Mouse (Mus musculus): ENCODE results near the gene Il13.

DNA sequence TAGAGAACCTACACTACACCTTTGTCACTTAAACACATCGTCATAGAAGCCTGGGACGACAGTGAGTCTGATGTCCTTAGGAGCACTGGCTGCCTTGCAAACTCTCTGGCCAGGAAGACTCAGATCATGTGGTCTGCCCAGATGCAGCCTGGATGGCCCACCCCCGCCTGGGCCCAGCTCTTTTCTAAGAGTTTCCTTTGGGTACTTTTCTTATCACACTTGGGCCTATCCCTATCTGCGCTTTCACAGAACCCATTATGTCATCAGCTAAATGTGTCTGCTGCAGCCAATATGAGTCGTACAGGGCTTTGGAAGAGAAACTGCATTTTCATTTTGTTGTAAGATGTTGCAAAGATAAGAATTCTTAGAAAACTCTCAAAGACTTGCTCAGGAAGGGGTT lies 20.5 kb upstream of the Il13 start:
- no peak for TF ChIP-seq CTCF (IDR thresholded peaks at IDR 0.05; ENCODE audit: extremely low read depth, insufficient read depth, insufficient read length, insufficient replicate concordance)
- no peak for TF ChIP-seq POLR2A (IDR thresholded peaks at IDR 0.05; ENCODE audit: low read depth, low read length)
